Mouse (Mus musculus) T-helper 2 cell (primary cell): ENCODE results near the gene Elf1.

Source experiments
- in situ Hi-C: fragments of 300-600 bp; cut with MboI, MseI; formaldehyde crosslinking; loops from one replicate; pipeline ENCODE4 v1.15.1; 2025; ENCODE audit warnings: high pct_unique_total_duplicates

The Elf1 gene

GRCm38 (mm10) chr14:79621143-79621542 is 140.1 kb downstream of the Elf1 start:
- in situ Hi-C loops, result no loop called here
